Mouse (Mus musculus) liver, embryonic 16.5 days (tissue): ENCODE data around the gene 1700093K21Rik. TPM values are rescaled to one million over a fixed set of nuclear protein-coding genes. Genes with fewer than 3 reads are reported as not detected.
"Not testable (repeated sequence)": the region's sequence is repeated elsewhere in the genome, so short reads cannot be mapped to it uniquely, and the experiment has no call there.

Experiments used
- ATAC-seq: fragments of 200-750 bp; cut with Nextera tagmentation; 2 replicates; pipeline ENCODE4 v1.8.0; 2017; ENCODE audit warnings: low read depth, mild to moderate bottlenecking, moderate number of reproducible peaks, moderate library complexity
- H3K27ac ChIP-seq: fragments of 300-500 bp; sonication (generic); 2 replicates; pipeline ENCODE4 v1.5.1; 2014; ENCODE audit warnings: mild to moderate bottlenecking, low read length
- H3K27me3 ChIP-seq: fragments of 300-500 bp; sonication (generic); 2 replicates; pipeline ENCODE4 v1.6.1; 2014; ENCODE audit warnings: low read depth, low read length, mixed read lengths; ENCODE audit not compliant: control insufficient read depth, insufficient read depth
- H3K36me3 ChIP-seq: fragments of 300-500 bp; sonication (generic); 2 replicates; pipeline ENCODE4 v1.6.1; 2014; ENCODE audit warnings: mild to moderate bottlenecking; ENCODE audit not compliant: control insufficient read depth, insufficient read depth
- H3K4me1 ChIP-seq: fragments of 300-500 bp; sonication (generic); 2 replicates; pipeline ENCODE4 v1.6.1; 2014; ENCODE audit warnings: low read depth, low read length, mixed read lengths; ENCODE audit not compliant: control insufficient read depth
- H3K4me2 ChIP-seq: fragments of 300-500 bp; sonication (generic); 2 replicates; pipeline ENCODE4 v1.6.1; 2014; ENCODE audit warnings: low read depth, low read length, mixed read lengths
- H3K4me3 ChIP-seq: fragments of 300-500 bp; sonication (generic); 2 replicates; pipeline ENCODE4 v1.5.1; 2014; ENCODE audit warnings: low read depth, mild to moderate bottlenecking, low read length
- H3K9ac ChIP-seq: fragments of 300-500 bp; sonication (generic); 2 replicates; pipeline ENCODE4 v1.6.1; 2014; ENCODE audit warnings: low read depth, low read length
- H3K9me3 ChIP-seq: fragments of 300-500 bp; sonication (generic); replicated peaks from 2 replicates; pipeline ENCODE4 v1.6.1; 2016; ENCODE audit warnings: low read length; ENCODE audit not compliant: control insufficient read depth
- WGBS: fragments of 180-500 bp; shearing (Covaris S2); extraction: QIAGEN DNeasy Blood & Tissue Kit; methylation state at CpG from one replicate; pipeline ENCODE4 v1.1.7; 2014; ENCODE audit not compliant: insufficient replicate concordance; 5-methylcytosine and 5-hydroxymethylcytosine counted together
- polyA plus RNA-seq: library from polyadenylated mRNA; unstranded; fragments of >200 nt; fragmentation: Nextera tagmentation; extraction: Ambion mirVana; gene quantifications from 2 replicates; pipeline ENCODE4 v1.2.1, GENCODE M21; 2015

1700093K21Rik gene
- polyA plus RNA-seq: not detected in 2 replicates

- H3K4me3 ChIP-seq: no peak within 1 kb of the TSS
- no peaks in the 10 kb centered on the region for H3K27me3 ChIP-seq
- 61% methylated on average over 5 of the region's 5 CpGs for WGBS
- ATAC-seq: no peak
- H3K27ac ChIP-seq: no peak within 1 kb of the TSS
- H3K4me2 ChIP-seq: no peak within 1 kb of the TSS
- H3K9ac ChIP-seq: no peak within 1 kb of the TSS
- H3K36me3 ChIP-seq: no peaks in the 10 kb centered on the region
- H3K9me3 ChIP-seq: no peaks in the 10 kb centered on the region
- no peaks in the 10 kb centered on the region for H3K4me1 ChIP-seq
These were observed at the start of gene 1700093K21Rik for GRCm38 (mm10) chr11:23520473-23521205. Gene 1700093K21Rik, minus strand, starts transcription at chr11:23521155.

- H3K4me3 ChIP-seq: no peak overlapping the region
- no peak overlapping the region for H3K4me2 ChIP-seq
- no peaks in the 10 kb centered on the region for H3K9me3 ChIP-seq
- H3K36me3 ChIP-seq: no peaks in the 10 kb centered on the region
- no peaks in the 10 kb centered on the region for H3K4me1 ChIP-seq
- no peak overlapping the region for H3K27ac ChIP-seq
- no peak for ATAC-seq
- H3K9ac ChIP-seq: no peak overlapping the region
- WGBS: 65% methylated on average over 7 of the region's 7 CpGs
- H3K27me3 ChIP-seq: no peaks in the 10 kb centered on the region
These were observed 49.2 kb upstream of the 1700093K21Rik start for GRCm38 (mm10) chr11:23570130-23570529.

GRCm38 (mm10) chr11:23565761-23566160 is 44.8 kb upstream of the 1700093K21Rik start:
- Histone ChIP-seq H3K27me3 (no peaks in the 10 kb centered on the region), H3K9ac (no peak overlapping the region), H3K36me3 (no peaks in the 10 kb centered on the region), H3K4me3 (no peak overlapping the region), H3K9me3 (no peaks in the 10 kb centered on the region), H3K27ac (no peak overlapping the region), H3K4me2 (no peak overlapping the region), H3K4me1 (no peaks in the 10 kb centered on the region)
- WGBS: 52% methylated on average over 6 of the region's 6 CpGs
- ATAC-seq: no peak

GRCm38 (mm10) chr11:23557039-23557630 is 36.2 kb upstream of the 1700093K21Rik start:
- Histone ChIP-seq H3K4me2 (no peak overlapping the region), H3K27me3 (no peaks in the 10 kb centered on the region), H3K9ac (no peak overlapping the region), H3K36me3 (no peaks in the 10 kb centered on the region), H3K9me3 (no peaks in the 10 kb centered on the region), H3K27ac (no peak overlapping the region), H3K4me3 (no peak overlapping the region), H3K4me1 (no peaks in the 10 kb centered on the region)
- no peak for ATAC-seq
- WGBS: 55% methylated on average over 6 of the region's 6 CpGs

- no peak overlapping the region for H3K27ac ChIP-seq
- no peaks in the 10 kb centered on the region for H3K9me3 ChIP-seq
- no peaks in the 10 kb centered on the region for H3K27me3 ChIP-seq
- H3K4me1 ChIP-seq: no peaks in the 10 kb centered on the region
- no peak overlapping the region for H3K4me3 ChIP-seq
- no peak overlapping the region for H3K4me2 ChIP-seq
- 51% methylated on average over 2 of the region's 2 CpGs for WGBS
- no peak overlapping the region for H3K9ac ChIP-seq
- ATAC-seq: no peak
- H3K36me3 ChIP-seq: no peaks in the 10 kb centered on the region
These were observed 16.5 kb upstream of the 1700093K21Rik start for GRCm38 (mm10) chr11:23537446-23537845.

- ATAC-seq: no peak
- Histone ChIP-seq H3K9ac (no peak overlapping the region), H3K4me2 (no peak overlapping the region), H3K4me3 (no peak overlapping the region), H3K36me3 (no peaks in the 10 kb centered on the region), H3K27me3 (no peaks in the 10 kb centered on the region), H3K4me1 (no peaks in the 10 kb centered on the region), H3K27ac (no peak overlapping the region), H3K9me3 (no peaks in the 10 kb centered on the region)
- 74% methylated on average over 3 of the region's 3 CpGs for WGBS
These were observed 2.0 kb downstream of the 1700093K21Rik start for GRCm38 (mm10) chr11:23518981-23519380.

GRCm38 (mm10) chr11:23515315-23515714 is 5.6 kb downstream of the 1700093K21Rik start:
- no peak overlapping the region for H3K4me2 ChIP-seq
- 65% methylated on average over 2 of the region's 2 CpGs for WGBS
- H3K36me3 ChIP-seq: no peaks in the 10 kb centered on the region
- ATAC-seq: no peak
- H3K4me3 ChIP-seq: no peak overlapping the region
- no peak overlapping the region for H3K27ac ChIP-seq
- no peaks in the 10 kb centered on the region for H3K9me3 ChIP-seq
- H3K4me1 ChIP-seq: no peaks in the 10 kb centered on the region
- H3K27me3 ChIP-seq: no peaks in the 10 kb centered on the region
- H3K9ac ChIP-seq: no peak overlapping the region

- H3K4me3 ChIP-seq, H3K4me2 ChIP-seq, H3K27ac ChIP-seq, H3K36me3 ChIP-seq, H3K9ac ChIP-seq, H3K27me3 ChIP-seq, H3K4me1 ChIP-seq, H3K9me3 ChIP-seq, ATAC-seq: not testable (repeated sequence)
- 49% methylated on average over 4 of the region's 4 CpGs for WGBS
These were observed 6.2 kb downstream of the 1700093K21Rik start for GRCm38 (mm10) chr11:23514785-23515184.

- H3K9me3 ChIP-seq, H3K36me3 ChIP-seq, H3K9ac ChIP-seq, H3K4me3 ChIP-seq, ATAC-seq, H3K4me1 ChIP-seq, H3K27me3 ChIP-seq, H3K27ac ChIP-seq, H3K4me2 ChIP-seq: not testable (repeated sequence)
- 73% methylated on average over 5 of the region's 5 CpGs for WGBS
These were observed 16.2 kb downstream of the 1700093K21Rik start for GRCm38 (mm10) chr11:23504801-23505200.
